Mouse (Mus musculus): Measurements from ENCODE around the gene Hnrnpab. TPM values are rescaled to one million over a fixed set of nuclear protein-coding genes. Genes with fewer than 3 reads are reported as not detected.

Hnrnpab gene
- total and polyA plus RNA-seq, 3 experiments, result 184 to 1,104 (median 894) TPM

GRCm38 (mm10) chr11:51582713-51583112, 23.9 kb downstream of the Hnrnpab start (continued):
- no peak for TF ChIP-seq POLR2AphosphoS5 (IDR thresholded peaks at IDR 0.05; ENCODE audit: borderline replicate concordance, low read depth, low read length)

- DNase-seq (ENCODE audit: low read depth, low spot score), result no peak
These were observed 27.6 kb downstream of the Hnrnpab start for GRCm38 (mm10) chr11:51579024-51579423.

GRCm38 (mm10) chr11:51577587-51577986, 29.1 kb downstream of the Hnrnpab start:
- no peak overlapping the region for H3K27ac ChIP-seq (ENCODE audit: control insufficient read depth, low read depth, low read length)
- no peaks in the 10 kb centered on the region for H3K9me3 ChIP-seq (replicated peaks; ENCODE audit: insufficient read depth, low read length)
- no peaks in the 10 kb centered on the region for H3K4me1 ChIP-seq (ENCODE audit: control insufficient read depth in 1 of 2, insufficient read depth in 2 of 2, low read length in 2 of 2)
- no peak overlapping the region for H3K9ac ChIP-seq (ENCODE audit: control insufficient read depth, low read depth, low read length, poor library complexity, severe bottlenecking)
- H3K36me3 ChIP-seq (ENCODE audit: control insufficient read depth in 1 of 2, insufficient read depth in 2 of 2, low read length in 2 of 2), result no peaks in the 10 kb centered on the region
- no peak for DNase-seq (ENCODE audit: low read depth, low spot score)
- H3K27me3 ChIP-seq (ENCODE audit: control insufficient read depth in 1 of 2, insufficient read depth in 2 of 2, low read length in 2 of 2), result no peaks in the 10 kb centered on the region
- no peaks in the 10 kb centered on the region for H3K79me2 ChIP-seq (ENCODE audit: control insufficient read depth, insufficient read depth, low read length, poor library complexity)
- H3K4me3 ChIP-seq (ENCODE audit: control insufficient read depth in 1 of 2, insufficient read depth in 1 of 2, low read depth in 2 of 2, low read length in 2 of 2), result no peak overlapping the region
- TF ChIP-seq CHD2 (IDR thresholded peaks at IDR 0.05; ENCODE audit: low read length) (no peak), RCOR1 (IDR thresholded peaks at IDR 0.05; ENCODE audit: low read depth, low read length) (no peak), POLR2AphosphoS5 (IDR thresholded peaks at IDR 0.05; ENCODE audit: borderline replicate concordance, low read depth, low read length) (no peak), JUND (IDR thresholded peaks at IDR 0.05; ENCODE audit: low read depth, low read length) (no peak), UBTF (IDR thresholded peaks at IDR 0.05; ENCODE audit: borderline replicate concordance, insufficient read depth, low read depth, low read length) (no peak), USF2 (IDR thresholded peaks at IDR 0.05; ENCODE audit: borderline replicate concordance in 1 of 2, insufficient read depth in 1 of 2, low read depth in 1 of 2, low read length in 2 of 2) (no peak), TBP (IDR thresholded peaks at IDR 0.05; ENCODE audit: low read depth, low read length) (no peak), ZMIZ1 (IDR thresholded peaks at IDR 0.05; ENCODE audit: low read depth, low read length) (no peak), ETS1 (IDR thresholded peaks at IDR 0.05; ENCODE audit: low read depth, low read length) (no peak), MEF2A (IDR thresholded peaks at IDR 0.05; ENCODE audit: extremely low read depth, insufficient replicate concordance, low read depth, low read length, poor library complexity, severe bottlenecking) (no peak), SIN3A (IDR thresholded peaks at IDR 0.05; ENCODE audit: low read length) (no peak), EP300 (IDR thresholded peaks at IDR 0.05; ENCODE audit: low read depth in 1 of 2, low read length in 2 of 2) (no peak), TCF12 (IDR thresholded peaks at IDR 0.05; ENCODE audit: low read depth, low read length) (no peak)

More at GRCm38 (mm10) chr11:51579024-51579423, 27.6 kb downstream of the Hnrnpab start:
- no peaks in the 10 kb centered on the region; the same call in 1 of the 2 replicates for H3K79me2 ChIP-seq (ENCODE audit: control insufficient read depth, insufficient read depth, low read length, poor library complexity)
- no peaks in the 10 kb centered on the region for H3K27me3 ChIP-seq (ENCODE audit: control insufficient read depth in 1 of 2, insufficient read depth in 2 of 2, low read length in 2 of 2)
- no peak overlapping the region for H3K27ac ChIP-seq (ENCODE audit: control insufficient read depth, low read depth, low read length)
- H3K36me3 ChIP-seq (ENCODE audit: control insufficient read depth in 1 of 2, insufficient read depth in 2 of 2, low read length in 2 of 2), result peaks cover 0 to 2% of the 10 kb centered on the region in 2 experiments; a peak in 1 of 4 replicates
- TF ChIP-seq SMC3 (IDR thresholded peaks at IDR 0.05; ENCODE audit: low read depth, low read length) (no peak), USF1 (IDR thresholded peaks at IDR 0.05; ENCODE audit: low read depth, low read length) (no peak), E2F4 (IDR thresholded peaks at IDR 0.05; ENCODE audit: borderline replicate concordance, low read depth, low read length) (no peak), SIN3A (IDR thresholded peaks at IDR 0.05; ENCODE audit: low read length) (no peak), NELFE (IDR thresholded peaks at IDR 0.05; ENCODE audit: low read depth, low read length) (no peak), ETS1 (IDR thresholded peaks at IDR 0.05; ENCODE audit: low read depth, low read length) (no peak)
- no peaks in the 10 kb centered on the region for H3K9me3 ChIP-seq (replicated peaks; ENCODE audit: insufficient read depth, low read length)
- no peak overlapping the region for H3K9ac ChIP-seq (ENCODE audit: control insufficient read depth, low read depth, low read length, poor library complexity, severe bottlenecking)
- H3K4me3 ChIP-seq (ENCODE audit: control insufficient read depth in 1 of 2, insufficient read depth in 1 of 2, low read depth in 2 of 2, low read length in 2 of 2), result no peak overlapping the region
- H3K4me1 ChIP-seq (ENCODE audit: control insufficient read depth in 1 of 2, insufficient read depth in 2 of 2, low read length in 2 of 2), result peaks cover 0 to 3% of the 10 kb centered on the region in 2 experiments; a peak in 1 of 4 replicates

All from MEL (cell line).